Mouse (Mus musculus) left cerebral cortex, adult 18-20 months (tissue): ENCODE data around the gene Nags. TPM values are rescaled to one million over a fixed set of nuclear protein-coding genes. Genes with fewer than 3 reads are reported as not detected.

Source experiments
- DNase-seq, 2 experiments: peaks; one replicate each; pipeline ENCODE4 v3.0.0; 2021 to 2022; ENCODE audit warnings: low spot score in 2 of 2, mixed read lengths in 1 of 2
- long read RNA-seq, 2 experiments: library from polyadenylated mRNA; stranded (forward); transcript quantifications; one replicate each; pipeline ENCODE4 v2.0.0; 2021
- total RNA-seq, 2 experiments: library from RNA; stranded (reverse); gene quantifications; 2 replicates each; pipeline ENCODE4 v1.2.3; 2021

Gene Nags
- total RNA-seq, result not detected
- long read RNA-seq, experiment 1, result 0 reads
- long read RNA-seq, experiment 2, result 0 reads

DNA sequence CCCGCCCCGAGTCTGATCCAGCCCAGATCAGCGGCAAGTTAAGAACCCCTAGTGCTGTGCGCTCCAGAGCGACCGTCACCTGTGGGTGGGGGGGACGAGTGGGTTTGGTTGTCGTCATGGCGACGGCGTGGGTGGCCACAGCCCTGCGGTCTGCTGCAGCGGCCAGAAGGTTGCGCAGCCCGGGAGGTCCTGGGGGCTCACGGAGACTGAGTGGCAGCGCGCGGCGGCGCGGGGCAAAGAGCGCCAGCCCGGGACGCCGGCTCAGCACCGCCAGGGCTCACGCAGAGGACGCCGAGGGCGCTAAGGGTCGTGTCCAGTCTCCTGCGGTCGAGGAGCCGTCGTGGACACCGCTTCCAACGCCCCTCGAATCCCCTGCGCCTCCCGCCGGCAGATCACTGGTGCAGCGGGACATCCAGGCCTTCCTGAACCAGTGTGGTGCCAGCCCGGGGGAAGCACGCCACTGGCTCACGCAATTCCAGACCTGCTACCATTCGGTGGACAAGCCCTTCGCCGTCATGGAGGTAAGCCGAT lies at the start of gene Nags:
Gene Nags (plus strand): TSS at position 43 of the 531 bp plus-strand sequence.
- DNase-seq, result no peak

DNA sequence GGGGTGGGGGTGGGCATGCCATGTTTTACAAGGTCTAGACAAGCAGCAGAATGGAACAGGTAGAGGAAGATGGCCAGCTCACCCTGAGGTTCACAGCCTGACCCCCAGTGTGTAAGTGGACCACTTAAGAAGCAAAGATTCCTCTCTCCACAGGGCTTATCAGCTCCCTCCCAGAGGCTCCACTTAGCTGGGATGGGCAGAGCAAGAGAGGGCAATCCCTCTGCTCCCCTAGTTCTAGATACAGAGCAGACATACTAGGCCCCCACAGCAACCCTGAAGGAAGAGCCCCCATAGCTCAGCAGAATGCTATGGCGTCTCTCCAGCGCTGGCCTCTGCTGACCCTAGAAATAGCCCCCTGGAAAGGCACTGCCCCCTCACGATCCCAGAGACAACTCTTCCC lies 49.6 kb upstream of the Nags start:
- no peak for DNase-seq

DNA sequence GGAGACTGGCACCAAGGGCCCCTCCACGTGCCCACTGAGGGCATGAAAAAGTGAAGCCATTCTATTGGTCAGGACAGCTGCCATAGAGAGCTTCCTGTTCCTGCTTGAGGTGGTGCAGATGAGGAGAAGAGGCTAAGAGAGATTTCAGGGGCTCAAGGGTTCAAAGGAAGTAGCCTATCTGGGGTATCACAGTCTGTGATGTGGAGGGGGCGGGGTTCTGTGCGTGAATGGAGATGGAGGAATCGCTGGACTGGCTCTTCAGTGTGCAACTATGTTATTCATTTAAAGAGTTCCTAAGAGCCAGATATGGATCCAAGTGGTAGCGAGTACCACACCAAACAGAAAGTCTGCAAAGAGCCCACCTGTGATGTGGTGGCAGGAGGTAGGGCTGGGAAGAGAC lies 48.9 kb upstream of the Nags start:
- no peak for DNase-seq

DNA sequence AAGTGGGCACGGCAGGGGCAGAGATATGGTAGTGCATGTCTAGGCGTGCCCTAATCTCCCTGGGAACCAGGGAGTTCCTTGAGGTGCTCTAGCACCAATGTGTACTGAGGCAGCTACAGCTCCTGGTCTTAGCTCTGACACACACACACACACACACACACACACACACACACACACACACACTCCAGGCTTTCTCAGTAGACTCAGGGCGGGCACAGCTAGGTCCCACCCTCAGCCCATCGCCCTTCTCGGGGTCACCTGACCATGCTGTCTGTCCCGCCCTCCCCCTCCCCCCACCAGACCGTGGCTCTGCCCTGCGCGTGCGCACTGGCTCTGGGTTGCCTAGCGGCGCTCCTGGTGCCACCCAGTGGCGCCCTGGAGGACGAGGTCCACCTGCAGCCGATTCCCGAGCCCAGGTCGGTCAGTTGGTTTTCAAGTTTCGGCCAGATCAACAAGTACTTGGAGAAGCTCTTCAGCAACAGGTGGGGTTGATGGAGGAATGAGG lies 48.4 kb upstream of the Nags start:
- peak; percentile 69 to 78 for DNase-seq

DNA sequence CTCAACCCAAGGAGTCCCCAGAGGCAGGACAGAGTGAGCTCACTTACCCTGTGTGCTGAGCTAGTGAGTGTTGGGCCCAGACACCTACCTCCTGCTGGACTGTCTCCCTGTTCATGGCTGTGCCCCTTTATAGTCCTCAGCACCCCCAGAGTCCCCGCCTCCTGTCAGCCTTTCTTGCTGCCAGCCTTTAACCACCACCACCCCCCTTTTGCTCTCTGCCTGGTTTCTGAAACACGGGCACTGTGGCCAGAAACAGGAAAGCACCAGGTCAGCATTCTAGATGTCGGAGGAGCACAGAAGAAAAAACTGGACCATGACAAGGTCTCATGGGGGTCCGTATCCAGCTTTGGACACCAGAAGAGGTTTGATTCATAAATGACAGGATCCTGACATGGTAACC lies 44.1 kb upstream of the Nags start, which contains the start of gene Ppy:
Gene Ppy (minus strand): TSS at position 101 of the 400 bp plus-strand sequence.
- no peak for DNase-seq

DNA sequence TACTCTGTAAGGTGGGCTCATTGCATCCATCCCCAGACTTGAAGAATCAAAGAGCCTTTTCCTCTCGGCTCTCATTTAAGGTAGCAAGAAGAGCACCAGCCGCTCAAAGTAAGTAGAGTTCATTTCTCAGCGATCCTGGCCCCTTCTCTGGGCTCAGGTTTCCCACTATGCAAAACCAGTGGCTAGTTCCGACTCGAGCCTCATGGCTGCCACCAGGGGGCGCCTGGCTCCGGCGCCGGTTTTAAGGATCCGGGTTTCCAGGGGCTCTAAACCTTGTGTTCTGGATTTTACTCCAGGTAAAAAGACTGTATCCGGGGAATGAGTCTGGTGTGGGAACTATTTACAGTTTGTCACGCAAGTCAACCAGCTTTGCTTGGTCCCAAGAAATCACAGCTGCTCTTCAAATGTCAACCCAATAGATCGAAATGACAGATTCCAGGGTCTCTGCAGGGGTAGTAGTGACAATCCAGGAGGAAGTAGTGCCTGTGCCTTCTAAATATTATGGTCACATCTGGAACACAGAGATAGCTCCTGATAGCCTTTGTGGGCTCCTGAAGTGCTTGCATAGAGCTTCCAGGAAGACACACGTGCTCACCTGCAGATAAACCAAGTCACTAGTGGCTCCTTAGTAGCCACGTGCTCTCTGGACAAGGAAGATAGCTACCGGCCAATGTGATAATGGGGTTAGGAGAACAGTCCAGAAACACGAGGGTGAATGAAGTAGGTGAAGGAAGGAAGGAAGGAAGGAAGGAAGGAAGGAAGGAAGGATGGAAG lies 42.6 kb upstream of the Nags start:
- DNase-seq, result peak; percentile 64 to 76

DNA sequence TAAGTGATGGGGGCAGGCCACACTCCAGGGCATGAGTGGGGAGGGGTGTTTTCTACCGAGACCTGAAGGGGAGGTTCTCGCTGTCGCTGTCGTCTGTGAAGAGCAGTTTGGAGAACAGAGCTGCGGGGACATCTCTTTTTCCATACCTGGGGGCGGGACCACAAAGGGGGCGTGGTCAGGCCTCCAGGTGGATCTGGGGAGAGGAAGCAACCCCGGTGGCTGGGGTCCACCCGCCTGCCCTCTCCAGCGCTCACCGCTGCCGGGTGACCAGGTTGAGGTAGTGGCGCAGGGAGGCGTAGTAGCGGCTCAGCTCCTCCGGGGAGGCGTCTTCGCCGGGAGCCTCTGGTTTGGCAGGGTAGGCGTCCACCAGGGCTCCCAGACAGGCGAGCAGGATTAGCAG lies 38.4 kb upstream of the Nags start:
- no peak for DNase-seq

DNA sequence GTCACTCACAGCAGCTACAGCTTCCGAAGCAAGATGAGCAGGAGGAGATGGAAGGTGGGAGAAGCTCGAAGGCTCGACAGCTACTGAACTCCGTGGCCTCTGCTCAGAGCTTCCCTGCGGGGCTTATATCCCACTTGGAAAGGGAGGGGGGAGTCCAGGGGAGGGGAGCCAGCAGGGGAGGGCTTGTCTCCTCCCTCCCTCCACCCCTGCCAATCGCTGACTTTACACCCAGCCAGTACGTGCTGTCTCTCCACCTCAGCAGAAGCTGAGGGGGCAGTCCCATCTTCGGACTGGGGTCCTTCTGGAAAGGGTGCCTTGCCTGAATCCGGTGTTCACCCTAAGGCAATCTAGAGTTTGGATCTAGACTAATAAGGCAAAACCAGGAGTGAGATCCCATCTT lies 37.6 kb upstream of the Nags start, which contains the start of gene Pyy:
Gene Pyy (minus strand): TSS at position 101 of the 400 bp plus-strand sequence.
- no peak for DNase-seq

DNA sequence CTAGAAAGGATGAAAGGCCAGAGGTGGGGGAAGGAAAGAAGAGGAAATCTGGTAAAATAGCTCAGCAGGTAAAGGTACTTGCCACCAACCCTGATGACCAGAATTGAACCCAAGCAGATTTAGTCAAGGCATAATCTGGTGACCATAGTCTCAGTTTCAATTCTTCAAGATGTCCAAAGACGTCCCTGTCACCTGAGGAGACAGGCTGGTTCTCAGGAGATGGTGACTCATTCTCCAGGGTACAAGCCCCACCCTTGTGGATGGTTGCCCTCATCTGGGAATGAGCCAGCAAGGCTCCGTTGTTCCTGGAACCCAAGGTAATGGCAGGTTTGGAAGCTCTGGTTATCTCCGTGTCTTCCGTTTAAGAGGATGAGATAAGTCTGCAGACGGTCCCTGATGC lies 33.7 kb upstream of the Nags start:
- DNase-seq, result no peak

DNA sequence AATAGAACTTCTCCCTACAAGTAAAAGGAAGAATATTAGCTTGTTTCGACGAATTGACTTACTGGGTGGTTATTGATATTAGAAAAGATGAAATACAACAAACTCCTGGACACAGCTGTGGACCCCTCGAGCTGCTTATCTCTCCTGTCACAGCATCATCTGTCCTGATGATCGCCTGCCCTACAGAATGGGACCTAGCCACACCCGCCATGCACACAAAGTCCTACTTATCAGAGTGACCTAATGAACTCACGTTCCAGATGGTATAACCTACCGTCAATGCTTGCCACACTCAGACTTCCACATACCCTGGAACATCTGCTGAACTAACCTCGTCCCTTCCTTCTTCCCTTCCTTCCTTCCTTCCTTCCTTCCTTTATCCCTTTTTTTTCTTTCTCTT lies 29.1 kb upstream of the Nags start:
- DNase-seq, result no peak

DNA sequence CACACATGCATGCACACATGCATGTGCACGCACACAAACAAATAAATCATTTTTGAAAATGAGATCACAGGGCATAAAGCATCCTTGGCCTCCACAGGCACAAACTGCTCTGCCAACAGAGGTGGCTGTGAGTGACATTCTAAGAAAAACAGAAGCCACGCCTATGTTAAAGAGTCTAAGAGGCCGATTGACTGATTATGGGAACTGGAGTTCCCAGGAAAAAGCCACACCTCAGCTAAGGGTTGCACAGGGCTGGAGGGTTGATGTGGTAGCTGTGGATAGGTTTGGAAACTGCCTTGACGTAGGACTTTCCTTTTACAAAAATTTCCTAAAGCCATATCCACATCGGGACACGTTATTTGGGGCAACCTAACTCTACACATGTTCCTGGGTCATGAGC lies 27.9 kb upstream of the Nags start:
- DNase-seq, result no peak

DNA sequence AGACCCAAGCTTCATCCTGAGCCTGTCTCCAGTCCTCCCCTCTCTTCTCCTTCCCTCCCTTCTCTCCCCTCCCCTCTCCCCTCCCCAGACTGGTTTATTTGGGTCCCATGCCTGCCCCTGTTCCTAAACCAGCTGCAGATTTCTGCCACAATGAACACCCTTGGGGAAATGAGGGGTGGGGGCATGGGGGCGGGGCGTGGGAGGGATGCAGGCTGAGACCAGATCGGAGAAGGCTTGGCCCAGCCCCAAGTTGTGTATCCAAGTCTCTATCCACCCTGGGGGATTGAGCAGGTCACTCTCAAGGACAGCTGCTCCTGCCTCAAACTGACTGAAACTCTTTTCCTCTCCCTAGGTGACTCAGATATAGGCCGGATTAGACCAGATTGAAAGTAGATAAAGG lies 10.8 kb upstream of the Nags start:
- no peak for DNase-seq

DNA sequence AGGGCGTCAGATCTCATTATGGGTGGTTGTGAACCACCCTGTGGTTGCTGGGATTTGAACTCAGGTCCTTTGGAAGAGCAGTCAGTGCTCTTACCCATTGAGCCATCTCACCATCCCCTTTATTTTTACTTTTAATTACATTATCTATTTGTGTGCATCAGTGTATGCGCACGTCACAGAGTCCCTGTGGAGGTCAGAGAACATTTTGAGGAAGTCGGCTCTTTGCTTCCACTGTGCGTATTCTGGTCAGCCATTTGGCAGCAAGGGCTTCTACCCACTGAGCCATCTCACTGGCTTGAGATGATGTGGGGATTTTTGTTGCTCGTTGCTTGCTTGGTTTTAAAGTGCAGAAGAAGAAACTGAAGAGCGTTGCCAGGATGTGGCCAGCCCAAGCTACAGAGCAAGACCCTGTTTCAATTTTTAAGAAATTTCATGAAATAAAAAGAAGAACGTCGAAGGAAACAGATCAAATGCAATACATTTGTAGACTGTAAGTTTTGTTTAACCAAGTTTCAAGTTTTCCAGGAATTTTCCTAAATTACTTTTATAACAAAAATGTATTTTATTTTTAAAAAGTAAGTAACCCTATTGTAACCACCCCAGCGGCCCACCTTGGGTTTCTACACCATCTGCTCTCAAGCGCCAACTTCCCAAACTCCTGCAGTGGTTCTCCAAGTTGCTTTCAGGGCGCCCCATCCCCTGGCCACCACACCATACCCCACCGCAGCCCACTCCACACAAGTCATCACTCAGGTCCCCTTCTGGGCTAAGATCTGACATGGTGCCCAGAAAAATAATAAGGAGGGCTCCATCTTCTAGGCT lies 7.5 kb upstream of the Nags start:
- no peak for DNase-seq

DNA sequence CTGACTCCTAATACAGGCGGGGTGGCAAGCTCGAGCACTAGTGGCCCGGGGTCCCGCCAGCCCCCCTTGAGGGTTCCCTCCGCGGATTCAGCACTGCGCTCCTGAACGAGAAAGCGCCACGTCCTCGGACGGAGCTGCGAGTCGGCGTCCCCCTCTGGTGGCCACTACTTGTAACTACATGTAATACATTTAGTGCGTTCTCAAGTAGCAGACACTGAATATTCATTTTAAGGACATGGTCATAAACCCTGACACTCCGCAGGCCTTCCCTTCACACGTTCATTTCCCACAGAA lies 6.9 kb upstream of the Nags start:
- DNase-seq, result peak; percentile 56 to 71

DNA sequence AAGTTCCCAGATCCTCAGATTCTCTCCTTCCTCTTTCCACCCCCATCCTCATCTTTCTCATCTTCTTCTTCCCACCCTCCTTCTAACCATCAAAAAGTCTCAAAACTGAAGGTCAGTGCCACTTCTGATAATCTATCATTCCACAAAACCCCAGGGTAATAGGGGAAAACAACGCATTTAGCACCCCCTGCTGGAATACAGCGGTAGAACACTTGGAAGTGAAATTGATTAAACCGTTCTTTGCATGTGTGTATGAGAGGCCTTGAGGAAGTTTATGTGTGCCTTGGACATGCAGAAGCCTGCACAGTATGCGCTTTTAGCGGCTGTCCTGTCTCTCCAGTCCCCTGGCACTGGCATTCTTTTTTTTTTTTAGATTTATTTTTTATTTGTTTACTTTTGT lies 4.8 kb upstream of the Nags start:
- DNase-seq, result peak; percentile 62 to 69

DNA sequence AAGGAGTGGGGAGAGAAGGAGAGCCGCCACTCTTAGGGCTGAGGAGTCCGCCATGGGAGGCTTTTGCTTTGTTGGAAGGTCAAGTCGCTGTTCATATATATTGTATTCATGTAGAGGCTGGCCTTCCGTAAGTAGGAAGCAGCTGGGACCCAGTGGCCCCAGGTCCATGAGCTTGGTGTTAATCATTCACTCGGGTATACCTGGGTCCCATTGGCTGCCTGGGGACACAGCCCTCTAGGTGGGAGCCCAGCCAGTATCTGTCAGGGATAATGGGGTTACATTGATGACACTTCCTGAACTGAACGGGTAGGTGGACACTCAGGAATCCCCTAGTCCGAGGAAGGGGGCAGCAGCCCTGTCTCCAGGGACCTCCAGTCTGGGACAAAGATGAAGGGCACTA lies 3.0 kb upstream of the Nags start:
- DNase-seq, result no peak

DNA sequence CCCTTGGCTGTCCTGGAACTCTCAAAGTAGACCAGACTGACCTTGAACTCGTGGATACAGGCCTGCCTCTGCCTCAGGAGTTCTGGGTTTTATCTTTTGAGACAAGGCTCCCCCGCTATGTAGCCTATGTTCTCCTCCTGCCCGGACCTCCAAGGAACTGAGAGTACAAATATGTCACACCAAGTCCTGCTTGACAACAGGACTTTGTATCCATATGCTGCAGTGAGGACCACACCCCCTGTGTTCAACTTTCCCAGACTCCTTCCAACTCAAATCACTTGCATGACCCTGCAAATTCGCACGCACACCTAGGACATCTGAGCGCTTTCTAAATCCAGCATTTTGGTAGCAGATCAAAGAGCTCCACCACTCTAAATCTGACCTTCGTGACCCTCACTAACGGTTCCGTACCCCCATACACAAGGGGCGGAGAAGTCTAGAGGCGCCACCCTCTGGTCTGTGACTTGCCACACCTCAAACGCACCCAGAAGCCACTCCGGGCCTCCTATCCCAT lies 299 bp upstream of the Nags start:
- no peak for DNase-seq

DNA sequence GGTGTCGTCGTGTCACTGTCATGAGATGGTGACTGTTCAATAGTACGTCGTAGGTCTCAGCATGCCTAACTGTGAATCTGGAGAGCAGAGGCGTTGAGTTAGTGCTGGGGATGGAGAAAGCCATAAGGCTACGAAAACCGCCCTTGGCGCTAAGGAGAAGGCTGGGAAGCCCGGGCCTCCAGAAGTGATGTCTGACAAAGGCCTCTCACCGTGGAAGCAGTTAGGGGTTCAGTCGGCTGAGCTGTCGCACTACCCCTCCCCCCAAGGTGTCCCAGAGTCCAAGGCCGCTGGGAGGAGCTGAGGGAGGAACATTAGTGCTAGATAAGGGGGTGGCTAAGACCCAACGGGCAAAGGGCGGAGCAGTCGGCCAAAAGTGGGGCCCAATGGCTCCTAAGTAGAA lies 692 bp downstream of the Nags start:
- DNase-seq, result no peak

DNA sequence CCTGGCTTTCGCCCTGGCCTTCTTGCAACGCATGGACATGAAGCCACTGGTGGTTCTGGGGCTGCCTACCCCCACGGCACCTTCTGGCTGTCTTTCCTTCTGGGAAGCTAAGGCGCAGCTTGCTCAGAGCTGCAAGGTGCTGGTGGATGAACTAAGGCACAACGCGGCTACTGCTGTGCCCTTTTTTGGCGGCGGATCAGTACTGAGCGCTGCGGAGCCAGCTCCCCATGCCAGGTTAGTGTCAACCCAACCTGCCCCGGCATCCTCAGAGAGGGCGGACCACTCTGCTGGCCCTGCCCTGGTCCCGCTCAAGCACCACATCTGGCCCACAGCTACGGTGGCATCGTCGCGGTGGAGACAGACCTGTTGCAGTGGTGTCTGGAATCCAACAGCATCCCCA lies 1.2 kb downstream of the Nags start:
- no peak for DNase-seq

DNA sequence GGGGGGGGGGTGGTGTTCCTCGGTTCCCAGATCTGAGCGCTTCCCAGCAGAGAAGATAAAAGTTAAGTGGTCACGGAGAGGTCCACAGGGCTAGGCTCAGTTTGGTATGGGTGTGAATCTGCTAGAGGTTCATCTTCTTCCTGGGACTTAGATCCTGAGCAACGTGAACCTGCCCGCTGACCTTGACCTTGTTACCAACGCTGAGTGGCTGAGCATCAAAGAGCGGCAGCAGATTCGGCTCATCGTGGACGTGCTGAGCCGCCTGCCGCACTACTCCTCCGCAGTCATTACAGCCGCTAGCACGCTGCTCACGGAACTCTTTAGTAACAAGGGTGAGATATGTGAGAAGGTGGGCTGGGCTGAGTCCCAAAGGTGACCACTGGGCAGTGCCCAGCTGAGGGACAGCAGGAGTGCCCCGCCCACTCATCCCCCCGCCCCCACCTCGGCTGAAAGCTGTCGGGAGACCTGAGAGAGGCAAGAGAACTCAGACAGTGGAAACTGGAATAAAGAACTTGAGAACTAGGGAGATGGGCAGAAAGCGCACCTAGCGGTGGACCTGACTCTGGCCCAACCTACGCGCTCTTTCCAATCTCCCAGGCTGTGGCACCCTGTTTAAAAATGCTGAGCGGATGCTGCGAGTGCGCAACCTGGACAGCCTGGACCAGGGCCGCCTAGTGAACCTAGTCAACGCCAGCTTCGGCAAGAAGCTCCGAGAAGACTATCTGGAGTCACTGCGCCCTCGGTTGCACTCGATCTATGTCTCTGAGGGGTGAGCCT lies 2.1 kb downstream of the Nags start:
- DNase-seq, result no peak
